12 mouse cellular contexts compared by ENCODE assay signal in genomic region chr5:100044621-100045020, GRCm38 (mm10).
"Had no signal": no experiment of that assay in that cellular context is flagged by ENCODE, and none has a peak within 500 bp of the region (broad histone marks: within the 10 kb centered on the region; RNA-seq: fewer than 3 reads in every experiment).

No protein-coding gene starts in this region.

- ATAC-seq: hindbrain, postnatal 0 days; midbrain, embryonic 13.5 days had no signal

- H3K9me3 ChIP-seq: limb, embryonic 10.5 days; liver, embryonic 13.5 days; lung, embryonic 15.5 days; megakaryocyte, embryonic 14.5 days; midbrain, embryonic 13.5 days; stomach, embryonic 15.5 days had no signal

- H3K36me3 ChIP-seq: lung, embryonic 15.5 days; midbrain, embryonic 13.5 days; stomach, embryonic 15.5 days had no signal

- H3K9ac ChIP-seq: liver, embryonic 13.5 days; lung, embryonic 15.5 days; midbrain, embryonic 13.5 days; stomach, embryonic 15.5 days had no signal

- H3K4me3 ChIP-seq: left cerebral cortex, adult 2 months; limb, embryonic 10.5 days; liver, embryonic 13.5 days; lung, embryonic 15.5 days; megakaryocyte, embryonic 14.5 days; midbrain, embryonic 13.5 days; stomach, embryonic 15.5 days had no signal

- H3K27me3 ChIP-seq: liver, embryonic 13.5 days; lung, embryonic 15.5 days; megakaryocyte, embryonic 14.5 days; midbrain, embryonic 13.5 days; stomach, embryonic 15.5 days had no signal

- H3K27ac ChIP-seq: hindbrain, postnatal 0 days; left cerebral cortex, adult 2 months; limb, embryonic 10.5 days; liver, embryonic 13.5 days; lung, embryonic 15.5 days; macrophage; midbrain, embryonic 13.5 days; stomach, embryonic 15.5 days had no signal

- H3K4me2 ChIP-seq: liver, embryonic 13.5 days; lung, embryonic 15.5 days; midbrain, embryonic 13.5 days; stomach, embryonic 15.5 days had no signal

- DNase-seq: liver, embryonic 13.5 days; lung, postnatal 14 days; right cerebral cortex, postnatal 14 days; thymus, postnatal 4 days had no signal
